Mouse (Mus musculus) ovary, postnatal 14 days (tissue): ENCODE data around the gene Pin1.
"Not testable (repeated sequence)": the region's sequence is repeated elsewhere in the genome, so short reads cannot be mapped to it uniquely, and the experiment has no call there.

Experiments
- DNase-seq: peaks from one replicate; pipeline ENCODE4 v3.0.0; 2022; ENCODE audit warnings: low spot score

Pin1 gene

GRCm38 (mm10) chr9:20662325-20662724 lies 10.4 kb downstream of the Pin1 start:
- peak; percentile 59 for DNase-seq

GRCm38 (mm10) chr9:20662874-20663273 lies 11.0 kb downstream of the Pin1 start:
- no peak for DNase-seq

GRCm38 (mm10) chr9:20663956-20664355 lies 12.1 kb downstream of the Pin1 start:
- no peak for DNase-seq

DNA sequence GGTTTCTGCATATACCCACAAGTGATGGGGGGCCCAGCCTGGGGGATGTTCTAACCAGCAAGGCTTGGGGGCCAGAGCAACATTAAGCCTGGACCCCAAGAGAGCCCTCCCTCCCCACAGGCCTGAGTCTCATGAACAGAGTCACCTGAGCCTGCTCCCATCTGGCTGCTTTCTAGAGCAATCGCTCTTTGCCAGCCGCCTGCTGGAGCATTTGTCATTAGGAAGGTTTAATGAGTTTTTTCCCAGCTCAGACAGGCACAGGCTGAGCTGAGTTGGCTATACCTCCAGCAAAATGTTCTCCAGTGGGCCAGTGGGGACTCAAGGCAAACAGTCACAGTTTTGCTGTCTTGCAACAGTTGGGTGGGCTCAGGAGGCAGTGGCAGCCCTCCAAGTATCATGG lies 12.5 kb downstream of the Pin1 start:
- DNase-seq, result no peak

DNA sequence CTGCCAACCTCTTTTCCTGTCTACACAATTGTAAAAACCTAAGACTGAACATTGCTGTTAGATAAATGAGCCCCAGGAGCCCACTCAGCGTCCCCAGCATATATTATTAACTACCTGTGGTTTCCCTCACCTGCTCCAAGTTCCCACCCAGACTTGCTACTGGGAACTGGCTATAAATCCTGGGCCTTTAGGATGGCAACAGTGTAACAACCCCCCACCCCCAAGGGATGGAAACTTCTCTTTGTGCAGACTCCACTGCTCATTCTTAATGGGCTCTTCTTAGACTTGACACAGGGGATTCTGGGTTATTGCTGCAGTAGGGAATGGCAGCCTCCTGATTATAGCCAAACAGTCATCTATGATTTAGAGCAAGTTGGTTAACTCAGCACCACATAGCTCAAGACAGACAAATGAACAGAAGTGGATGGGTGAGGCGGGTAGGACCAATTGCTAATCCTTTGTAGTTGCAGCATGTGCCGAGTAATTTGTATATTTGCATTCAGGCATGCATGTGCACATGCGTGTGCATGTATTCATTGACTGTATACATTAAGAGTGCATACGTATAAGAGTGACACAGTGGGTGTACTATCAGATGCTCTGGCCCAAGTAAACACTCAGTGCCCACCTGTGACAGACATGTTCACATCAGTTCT lies 13.2 kb downstream of the Pin1 start:
- DNase-seq, result no peak

GRCm38 (mm10) chr9:20665925-20666324 lies 14.0 kb downstream of the Pin1 start:
- DNase-seq, result no peak

- no peak for DNase-seq
These were observed 14.7 kb downstream of the Pin1 start for GRCm38 (mm10) chr9:20666510-20667034.

GRCm38 (mm10) chr9:20668065-20668464 lies 16.2 kb downstream of the Pin1 start:
- no peak for DNase-seq

DNA sequence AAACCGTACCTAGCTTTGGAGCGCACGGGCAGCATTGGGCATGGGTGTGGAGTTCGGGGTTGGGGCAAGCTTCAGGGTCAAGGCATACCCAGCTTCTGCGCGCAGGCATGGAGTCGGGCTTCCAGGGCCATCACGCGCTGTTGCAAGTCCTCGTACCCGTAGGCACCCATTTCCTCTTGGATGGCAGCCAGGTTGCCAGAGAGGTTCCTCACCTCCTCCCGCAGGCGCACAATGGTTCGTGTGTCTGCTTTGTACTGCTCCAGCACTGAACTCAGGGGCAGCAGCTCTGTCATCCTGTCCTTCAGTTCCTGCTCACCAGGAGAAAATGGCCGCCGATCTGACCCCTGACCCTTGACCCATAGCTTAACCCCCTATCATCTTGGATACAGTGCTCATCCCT lies 20.2 kb downstream of the Pin1 start:
- no peak for DNase-seq

DNA sequence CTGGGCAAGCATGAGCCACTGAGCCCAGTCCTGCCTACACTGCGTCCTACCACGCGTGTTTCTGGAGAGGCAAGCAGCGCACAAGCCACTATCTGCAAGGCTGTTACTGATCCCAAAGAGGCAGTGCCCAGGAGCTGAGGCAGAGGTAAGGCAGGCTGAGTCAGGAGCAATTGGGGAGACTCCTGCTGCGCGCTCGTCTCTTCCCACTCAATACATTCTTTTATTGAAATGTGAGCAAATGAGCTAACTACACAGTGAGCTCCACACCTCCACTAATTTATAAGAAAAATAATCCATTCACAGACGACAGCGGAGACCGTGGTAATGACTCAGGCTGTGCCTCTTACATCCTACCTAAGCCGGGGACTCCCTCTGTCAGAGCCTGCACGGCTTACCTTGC lies 26.0 kb downstream of the Pin1 start:
- no peak for DNase-seq

GRCm38 (mm10) chr9:20680378-20680958 lies 28.6 kb downstream of the Pin1 start:
- no peak for DNase-seq

GRCm38 (mm10) chr9:20681546-20682388 lies 29.9 kb downstream of the Pin1 start:
- DNase-seq, result no peak

DNA sequence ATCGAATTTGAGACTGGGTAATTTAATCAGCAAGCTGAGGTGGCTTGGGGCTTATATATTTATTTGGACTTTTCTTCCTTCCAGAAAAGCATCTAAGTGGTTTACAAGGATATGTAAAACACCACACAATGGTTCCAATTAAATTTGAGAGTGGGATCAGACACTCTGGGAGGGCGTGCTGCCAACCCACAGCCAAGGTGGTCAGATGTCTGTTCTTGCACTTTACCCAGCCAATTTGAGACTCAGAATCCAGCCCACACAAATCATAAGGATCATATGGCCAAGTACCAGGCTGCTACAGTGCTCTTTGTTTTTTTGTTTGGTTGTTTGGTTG lies 30.5 kb downstream of the Pin1 start:
- no peak for DNase-seq

DNA sequence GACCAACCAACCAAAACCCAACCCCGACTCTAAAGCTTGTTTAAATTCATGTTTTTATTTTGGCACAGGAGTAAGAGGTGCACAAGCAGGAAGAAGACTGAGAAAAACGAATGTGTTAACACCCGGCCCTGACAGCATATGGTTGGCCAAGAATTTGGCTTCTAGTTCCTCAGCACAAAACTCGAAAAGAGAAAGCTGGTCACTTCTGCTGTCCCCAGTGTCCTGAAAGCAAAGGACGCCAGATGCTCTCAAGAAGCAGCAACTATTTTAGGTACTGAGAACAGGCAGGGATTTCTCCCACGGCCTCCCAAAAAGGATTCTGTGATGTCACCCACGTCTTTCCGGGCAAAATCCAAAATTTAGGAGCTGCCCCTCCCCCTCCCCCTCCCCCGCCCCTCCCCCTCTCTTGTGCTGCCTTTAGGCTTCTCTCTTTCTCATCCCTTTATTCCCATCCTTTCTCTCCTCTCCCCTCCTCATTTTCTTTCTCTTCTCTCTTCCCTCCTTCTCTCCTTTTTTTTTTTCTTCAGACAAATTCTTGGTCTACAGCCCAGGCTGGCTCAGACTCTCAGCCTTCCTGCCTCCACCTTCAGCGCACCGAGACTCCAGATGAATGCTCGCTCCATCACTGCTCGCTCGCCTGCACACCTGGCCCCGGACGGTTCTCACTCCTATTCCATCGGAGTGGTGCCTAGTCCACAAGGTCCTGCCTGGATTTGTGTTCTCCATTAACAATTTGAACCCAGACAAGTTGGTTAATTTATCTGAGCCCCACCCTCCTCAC lies 33.4 kb downstream of the Pin1 start:
- DNase-seq, result no peak

GRCm38 (mm10) chr9:20689403-20689802 lies 37.5 kb downstream of the Pin1 start:
- no peak for DNase-seq

DNA sequence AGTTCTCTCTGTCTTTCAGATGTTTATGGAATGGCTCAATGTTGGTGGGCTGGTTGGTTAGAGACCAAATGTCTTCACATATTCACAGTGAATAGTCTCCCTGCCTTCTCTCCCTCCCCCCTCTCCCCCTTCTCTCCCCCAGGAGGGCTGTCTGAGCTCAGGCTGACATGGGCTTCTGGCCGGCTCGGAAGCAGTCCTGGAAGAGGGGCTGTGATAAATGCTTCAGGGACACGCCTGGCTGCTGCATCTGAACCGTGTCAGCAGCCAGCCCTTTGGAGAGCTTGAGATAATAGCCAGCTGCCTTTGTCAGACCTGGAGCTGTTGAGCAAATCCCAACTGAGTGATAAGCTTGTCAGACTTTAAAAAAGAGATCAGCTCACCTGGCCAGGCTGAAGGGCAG lies 38.0 kb downstream of the Pin1 start:
- DNase-seq, result no peak

DNA sequence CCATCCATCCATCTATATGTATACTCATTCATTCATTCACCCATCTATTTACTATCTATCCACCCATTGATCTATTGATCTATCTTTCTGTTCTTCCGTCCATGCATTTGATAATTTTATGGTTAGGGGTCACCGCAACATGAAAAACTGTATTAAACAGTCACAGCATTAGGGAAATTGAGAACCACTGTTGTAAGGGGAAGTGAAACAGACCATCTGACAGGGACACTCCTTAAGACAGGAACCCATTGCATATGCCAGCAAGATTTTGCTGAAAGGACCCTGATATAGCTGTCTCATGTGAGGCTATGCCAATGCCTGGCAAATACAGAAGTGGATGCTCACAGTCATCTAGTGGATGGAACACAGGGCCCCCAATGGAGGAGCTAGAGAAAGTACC lies 38.6 kb downstream of the Pin1 start:
- DNase-seq, result not testable (repeated sequence)

DNA sequence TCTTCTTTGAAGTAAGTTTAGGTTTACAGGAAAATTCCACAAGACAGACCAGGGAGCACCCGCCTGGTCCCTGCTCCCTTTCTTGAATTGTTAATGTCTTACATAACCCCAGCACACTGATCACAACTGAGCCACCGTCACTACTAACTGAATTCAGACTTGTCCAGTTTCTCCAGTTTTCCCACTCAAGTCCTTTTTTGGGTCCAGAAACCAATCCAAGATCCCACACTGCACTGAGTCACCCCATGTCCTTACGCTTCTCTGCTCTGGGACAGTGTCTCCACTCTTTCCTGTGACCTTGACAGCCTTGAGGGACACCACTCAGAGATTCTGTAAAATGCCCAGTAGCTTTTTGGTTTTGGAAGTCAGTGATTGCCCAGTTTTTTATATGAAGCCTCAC lies 41.0 kb downstream of the Pin1 start:
- DNase-seq, result no peak

GRCm38 (mm10) chr9:20694721-20695235 lies 42.9 kb downstream of the Pin1 start:
- no peak for DNase-seq

- no peak for DNase-seq
These were observed 44.3 kb downstream of the Pin1 start for GRCm38 (mm10) chr9:20696107-20696712.

DNA sequence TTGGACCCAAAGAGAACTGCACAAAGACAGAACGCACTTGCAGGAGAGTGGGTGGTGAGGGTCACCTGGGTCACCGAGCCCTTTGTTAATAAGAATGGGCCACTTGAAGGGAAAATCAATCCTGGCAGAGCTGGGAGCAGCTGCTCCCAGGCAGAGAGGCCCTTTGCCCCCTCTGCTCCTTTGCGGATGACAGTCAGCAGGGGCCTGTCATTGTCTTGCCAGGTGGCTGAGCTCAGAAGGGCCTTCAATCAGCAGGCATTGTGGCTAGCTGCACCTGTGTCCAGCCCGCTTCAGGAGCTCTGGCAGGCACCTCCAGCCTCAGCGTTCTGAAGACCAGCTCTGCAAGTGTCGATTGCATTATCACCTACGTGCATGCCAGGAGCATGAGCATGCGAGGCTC lies 45.6 kb downstream of the Pin1 start:
- DNase-seq, result no peak
